Mouse (Mus musculus) ES-E14 (cell line): Measurements from ENCODE around the gene Utp15. TPM values are rescaled to one million over a fixed set of nuclear protein-coding genes. Genes with fewer than 3 reads are reported as not detected.

Source experiments
- DNase-seq: peaks from one replicate; pipeline ENCODE4 v3.0.0-alpha.2; 2013; ENCODE audit warnings: low read depth, low spot score
- H3K27ac ChIP-seq: 2 replicates; pipeline ENCODE4 v1.5.1; 2012; ENCODE audit warnings: low read depth, mild to moderate bottlenecking, low read length, moderate library complexity, mixed read lengths; ENCODE audit not compliant: poor library complexity, insufficient read depth, severe bottlenecking
- H3K36me3 ChIP-seq: 2 replicates; pipeline ENCODE4 v1.6.1; 2012; ENCODE audit warnings: mild to moderate bottlenecking, low read length, moderate library complexity, mixed read lengths; ENCODE audit not compliant: control insufficient read depth, poor library complexity, insufficient read depth, severe bottlenecking
- H3K4me1 ChIP-seq, 2 experiments: fragments of 150-350 bp in 1 of 2; sonication (generic) in 1 of 2; 2 replicates each; pipeline ENCODE4 v1.6.1; 2012; ENCODE audit warnings: low read length in 2 of 2, mild to moderate bottlenecking in 1 of 2, mixed read lengths in 1 of 2; ENCODE audit not compliant: control insufficient read depth in 2 of 2, insufficient read depth in 2 of 2, poor library complexity in 1 of 2
- H3K4me3 ChIP-seq, 2 experiments: fragments of 150-350 bp in 1 of 2; sonication (generic) in 1 of 2; 2 replicates each; pipeline ENCODE4 v1.5.1; 2012; ENCODE audit warnings: low read length in 2 of 2, low read depth in 1 of 2, mild to moderate bottlenecking in 1 of 2, mixed read lengths in 1 of 2; ENCODE audit not compliant: insufficient read depth in 1 of 2, poor library complexity in 1 of 2, severe bottlenecking in 1 of 2
- H3K9ac ChIP-seq: 2 replicates; pipeline ENCODE4 v1.6.1; 2012; ENCODE audit warnings: low read depth, mild to moderate bottlenecking, low read length, mixed read lengths; ENCODE audit not compliant: poor library complexity, insufficient read depth, severe bottlenecking
- H3K9me3 ChIP-seq: fragments of 150-350 bp; sonication (generic); 2 replicates; pipeline ENCODE4 v1.6.1; 2012; ENCODE audit warnings: low read depth, mild to moderate bottlenecking, low read length; ENCODE audit not compliant: control insufficient read depth, insufficient read depth
- CHD2 ChIP-seq: IDR thresholded peaks from 2 replicates; pipeline ENCODE4 v1.6.1; 2014; ENCODE audit warnings: mild to moderate bottlenecking, low read depth, low read length, inconsistent platforms
- HCFC1 ChIP-seq: IDR thresholded peaks from 2 replicates; pipeline ENCODE4 v1.6.1; 2012; ENCODE audit warnings: low read length, inconsistent platforms, borderline replicate concordance; ENCODE audit not compliant: insufficient read depth
- MAFK ChIP-seq: IDR thresholded peaks from 2 replicates; pipeline ENCODE4 v1.6.1; 2014; ENCODE audit warnings: mild to moderate bottlenecking, low read depth, low read length, inconsistent platforms; ENCODE audit not compliant: insufficient read depth
- ZC3H11A ChIP-seq: IDR thresholded peaks from 2 replicates; pipeline ENCODE4 v1.6.1; 2012; ENCODE audit warnings: low read depth, mild to moderate bottlenecking, inconsistent platforms, low read length, borderline replicate concordance
- ZNF384 ChIP-seq: IDR thresholded peaks from 2 replicates; pipeline ENCODE4 v1.6.1; 2012; ENCODE audit warnings: low read depth, low read length, inconsistent platforms
- in situ Hi-C, 2 experiments: fragments of 600-800 bp; cut with MboI; formaldehyde crosslinking; loops; one replicate each; pipeline ENCODE4 v1.15.1; 2025; ENCODE audit warnings: low sequenced_read_pairs in 2 of 2, inconsistent platforms in 1 of 2; ENCODE audit not compliant: unreplicated experiment in 2 of 2
- total RNA-seq: library from RNA; depleted of rRNA; stranded (reverse); fragments of 300-350 nt; gene quantifications from 2 replicates; pipeline ENCODE4 v1.2.3, GENCODE M21; 2012; rRNA removed

Gene Utp15
- 33.4 and 38.9 TPM in 2 replicates for total RNA-seq

- in situ Hi-C loops, result no loop called here
- TF ChIP-seq ZC3H11A (no peak), CHD2 (no peak), HCFC1 (peak; percentile 95), ZNF384 (no peak), MAFK (no peak)
Measured at GRCm38 (mm10) chr13:98262636-98263457, at the start of gene Utp15, which contains the start of gene Ankra2. Utp15 (minus strand) TSS chr13:98263041. Ankra2 (plus strand) TSS chr13:98263074.

GRCm38 (mm10) chr13:98311597-98311996 lies 48.8 kb upstream of the Utp15 start:
- TF ChIP-seq CHD2 (no peak), HCFC1 (no peak), ZNF384 (no peak), ZC3H11A (no peak), MAFK (no peak)
- H3K9ac ChIP-seq, result no peak overlapping the region
- H3K9me3 ChIP-seq, result no peaks in the 10 kb centered on the region
- no peak overlapping the region for H3K4me3 ChIP-seq
- peaks cover 3 to 11% of the 10 kb centered on the region in 2 experiments; a peak in 2 of 4 replicates for H3K4me1 ChIP-seq
- no peak overlapping the region for H3K27ac ChIP-seq
- peaks cover 36% of the 10 kb centered on the region for H3K36me3 ChIP-seq
- DNase-seq, result no peak
- in situ Hi-C loops, result no loop called here

More at GRCm38 (mm10) chr13:98262636-98263457, at the start of gene Utp15, which contains the start of gene Ankra2:
- Histone ChIP-seq H3K36me3 (peaks cover 8% of the 10 kb centered on the region), H3K4me3 (peak within 1 kb of the TSS; percentile 93 to 96), H3K27ac (peak within 1 kb of the TSS; percentile 65), H3K4me1 (0 out of 4 replicates have a peak, but pooled peaks cover 2 to 6% of the 10 kb centered on the region in 2 experiments), H3K9me3 (no peaks in the 10 kb centered on the region), H3K9ac (peak within 1 kb of the TSS; percentile 98)
- DNase-seq, result peak; percentile 97

GRCm38 (mm10) chr13:98308724-98309123 lies 45.9 kb upstream of the Utp15 start:
- in situ Hi-C loops, result no loop called here
- Histone ChIP-seq H3K9me3 (no peaks in the 10 kb centered on the region), H3K27ac (no peak overlapping the region), H3K4me1 (peaks cover 3% of the 10 kb centered on the region in 2 experiments; a peak in 3 of 4 replicates), H3K4me3 (no peak overlapping the region), H3K36me3 (peaks cover 36% of the 10 kb centered on the region), H3K9ac (no peak overlapping the region)
- TF ChIP-seq HCFC1 (no peak), ZNF384 (no peak), ZC3H11A (no peak), MAFK (no peak), CHD2 (no peak)
- no peak for DNase-seq

- H3K9ac ChIP-seq, result no peak overlapping the region
- no peak overlapping the region for H3K27ac ChIP-seq
- DNase-seq, result no peak
- H3K4me3 ChIP-seq, result no peak overlapping the region
- H3K4me1 ChIP-seq, result peaks cover 3% of the 10 kb centered on the region in 2 experiments; a peak in 3 of 4 replicates
- in situ Hi-C loops, result no loop called here
- no peaks in the 10 kb centered on the region for H3K9me3 ChIP-seq
- TF ChIP-seq CHD2 (no peak; the same call in 1 of the 2 replicates), ZNF384 (no peak), ZC3H11A (no peak), HCFC1 (no peak), MAFK (no peak)
- H3K36me3 ChIP-seq, result peaks cover 30% of the 10 kb centered on the region
Measured at GRCm38 (mm10) chr13:98308004-98308403, 45.2 kb upstream of the Utp15 start.
